Mouse (Mus musculus) kidney, adult 8-10 months (tissue): Measurements from ENCODE around the gene Pde4c.

Experiments used
- DNase-seq, 2 experiments: peaks; one replicate each; pipeline ENCODE4 v3.0.0; 2022

Pde4c gene

DNA sequence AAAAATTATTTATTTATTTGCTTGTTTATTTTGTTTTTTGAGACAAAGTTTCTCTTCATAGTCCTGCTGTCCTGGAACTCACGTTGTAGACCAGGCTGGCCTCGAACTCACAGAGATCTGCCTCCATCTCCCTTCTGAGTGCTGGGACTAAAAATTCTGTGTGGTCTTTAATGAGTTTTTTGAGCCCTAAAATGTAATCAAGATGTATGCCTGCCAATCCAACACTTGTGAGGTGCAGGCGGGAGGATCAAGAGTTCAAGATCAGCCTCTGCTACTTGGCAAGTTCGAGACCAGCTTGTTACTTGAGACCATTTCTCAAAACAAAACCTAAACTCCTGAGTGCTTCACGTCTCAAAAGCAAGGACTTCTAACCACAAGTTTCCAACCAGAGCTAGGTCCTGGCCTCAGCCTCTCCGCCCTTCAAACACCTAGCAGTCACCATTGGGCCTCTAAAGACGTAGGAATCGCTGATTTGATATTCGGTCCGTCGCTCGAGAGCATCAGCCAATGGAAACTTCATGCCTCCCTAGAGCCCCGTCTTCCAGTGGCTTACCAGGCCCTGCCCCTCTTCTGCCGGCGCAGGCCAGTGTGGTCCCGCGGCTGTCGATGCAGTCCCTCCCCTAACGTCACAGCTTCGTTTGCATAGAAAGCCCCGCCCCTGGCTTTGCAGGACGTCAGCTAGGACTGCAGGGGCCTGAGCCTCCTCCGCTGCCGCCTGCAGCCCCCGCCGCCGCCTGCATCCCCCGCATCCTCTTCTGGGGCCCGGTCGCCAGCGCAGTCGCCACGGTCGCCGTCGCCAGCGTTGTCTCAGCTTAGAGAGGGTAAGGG lies 30.7 kb downstream of the Pde4c start, which contains the start of gene Rab3a:
TSS of gene Rab3a (plus strand) at position 637 of the 828 bp plus-strand sequence.
- DNase-seq, result peak; percentile 97 to 99

DNA sequence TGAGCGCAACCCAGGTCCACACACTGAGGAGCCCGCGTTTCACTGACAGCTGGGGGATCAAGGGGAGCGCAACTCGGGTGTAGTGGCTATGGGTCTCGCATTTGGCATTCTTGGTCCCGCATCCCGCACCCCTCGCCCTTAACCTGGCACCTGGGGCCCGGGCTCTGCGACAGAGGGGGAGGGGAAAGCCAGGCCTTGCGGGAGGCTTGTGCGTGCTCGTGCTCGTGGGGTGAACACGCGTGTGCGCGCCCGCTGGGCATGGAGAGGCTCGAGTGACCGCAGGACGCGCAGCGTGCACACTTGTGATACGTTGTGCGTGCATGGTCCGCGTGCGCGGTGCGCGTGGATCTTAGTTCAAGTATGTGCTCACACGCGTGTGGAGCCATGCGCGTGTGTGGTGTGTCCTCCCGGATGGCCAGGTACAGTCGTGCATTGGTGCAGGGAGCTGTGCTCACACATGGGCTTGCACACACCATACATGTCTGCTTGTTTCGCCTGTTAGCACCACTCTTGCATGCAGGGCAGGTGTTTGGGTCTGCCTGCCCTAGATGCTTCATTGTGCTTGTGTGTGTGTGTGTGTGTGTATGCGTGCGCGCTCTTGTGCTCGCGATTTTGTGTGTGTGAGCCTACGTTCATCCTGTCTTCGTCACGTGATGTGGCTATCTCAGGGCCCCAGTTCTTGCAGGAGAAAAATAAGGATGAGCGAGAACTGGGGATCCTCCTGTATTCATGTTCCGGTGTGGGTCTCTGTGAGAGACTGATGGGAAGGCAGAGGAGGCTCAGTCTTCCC lies 31.5 kb downstream of the Pde4c start:
- peak in 1 of 2 experiments; percentile 51 for DNase-seq

DNA sequence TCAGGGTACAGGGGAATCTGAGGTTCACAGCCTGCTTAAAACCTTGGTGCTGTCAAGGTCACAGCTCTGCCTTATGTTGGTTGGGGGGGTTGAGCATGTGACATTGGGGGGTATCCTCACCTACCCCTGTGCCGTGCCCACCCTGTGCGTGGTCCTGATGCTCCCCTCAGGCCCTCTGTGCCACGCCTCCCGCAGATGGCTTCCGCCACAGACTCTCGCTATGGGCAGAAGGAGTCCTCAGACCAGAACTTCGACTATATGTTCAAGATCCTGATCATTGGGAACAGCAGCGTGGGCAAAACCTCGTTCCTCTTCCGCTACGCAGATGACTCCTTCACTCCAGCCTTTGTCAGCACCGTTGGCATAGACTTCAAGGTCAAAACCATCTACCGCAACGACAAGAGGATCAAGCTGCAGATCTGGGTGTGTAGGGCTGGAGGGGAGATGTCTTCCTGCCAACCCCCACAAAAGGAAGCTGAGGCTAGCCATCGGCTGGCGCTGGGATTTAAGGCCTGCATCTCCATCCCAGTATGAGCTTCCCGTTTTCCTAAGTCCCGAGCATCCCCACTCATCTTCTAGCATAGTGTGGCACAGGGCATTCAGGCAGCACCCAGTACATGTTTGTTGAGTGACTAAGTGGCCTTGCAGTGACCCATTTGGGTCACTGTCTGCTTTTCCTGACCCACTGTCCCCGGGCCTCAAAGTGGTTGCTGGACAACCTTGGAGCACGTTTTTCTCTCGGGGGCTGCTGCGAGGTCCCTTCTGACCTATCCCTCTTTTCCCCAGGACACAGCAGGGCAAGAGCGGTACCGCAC lies 32.3 kb downstream of the Pde4c start:
- DNase-seq, result peak in 1 of 2 experiments; percentile 13

DNA sequence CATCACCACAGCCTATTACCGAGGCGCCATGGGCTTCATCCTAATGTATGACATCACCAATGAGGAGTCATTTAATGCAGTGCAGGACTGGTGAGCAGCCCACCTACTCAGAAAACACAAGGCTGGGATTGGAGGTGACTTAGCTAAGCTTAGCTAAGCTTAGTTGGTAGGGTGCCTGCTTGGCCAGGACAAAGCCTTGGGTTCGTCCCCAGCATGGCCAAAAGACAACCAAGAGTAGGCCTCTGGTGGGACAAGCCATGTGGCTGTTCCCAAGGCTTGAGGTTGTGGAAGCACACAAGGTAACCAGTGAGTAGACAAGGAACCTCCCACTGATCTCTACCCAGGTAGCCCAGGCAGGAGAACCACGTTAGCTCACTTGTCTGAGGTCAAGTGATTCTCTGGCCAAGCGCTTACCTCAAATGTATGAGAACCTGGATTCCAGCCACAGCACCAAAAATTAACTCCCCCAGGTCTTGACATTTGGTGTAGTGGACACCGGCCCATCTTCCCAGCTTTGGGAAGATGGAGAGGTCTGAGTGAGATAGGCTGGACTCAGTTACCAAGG lies 33.0 kb downstream of the Pde4c start:
- DNase-seq, result peak in 1 of 2 experiments; percentile 3

DNA sequence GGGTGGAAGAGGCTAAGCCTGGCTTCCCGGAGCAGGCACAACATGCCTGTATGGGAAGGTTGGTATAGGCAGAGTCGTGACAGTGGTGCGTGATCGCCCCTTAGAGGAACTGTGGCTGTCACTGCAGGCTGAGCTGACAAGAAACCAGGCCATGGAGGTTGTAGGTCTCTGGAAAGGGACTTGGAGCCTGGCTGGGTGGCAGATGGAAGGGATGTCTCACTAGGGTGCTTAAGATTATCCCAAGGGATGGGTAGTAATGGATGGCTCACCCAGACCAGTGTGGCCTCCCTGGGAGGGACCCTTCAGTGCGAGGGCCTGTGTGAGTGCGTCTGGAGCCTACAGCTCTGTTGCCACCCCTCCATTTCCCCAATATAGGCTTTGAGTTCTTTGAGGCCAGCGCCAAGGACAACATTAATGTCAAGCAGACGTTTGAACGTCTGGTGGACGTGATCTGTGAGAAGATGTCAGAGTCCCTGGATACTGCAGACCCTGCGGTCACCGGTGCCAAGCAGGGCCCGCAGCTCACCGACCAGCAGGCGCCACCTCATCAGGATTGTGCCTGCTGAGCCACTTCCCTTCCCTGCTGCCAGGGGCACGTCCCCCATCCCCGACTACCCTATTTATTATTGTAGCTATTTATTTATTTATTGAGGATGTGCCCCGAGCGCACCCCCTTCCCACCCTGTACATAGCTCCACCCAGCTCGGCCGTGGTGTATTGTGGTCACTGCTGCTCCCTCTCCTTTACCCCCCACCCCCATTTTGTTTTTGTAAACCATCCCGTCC lies 34.2 kb downstream of the Pde4c start:
- DNase-seq, result peak in 1 of 2 experiments; percentile 19

DNA sequence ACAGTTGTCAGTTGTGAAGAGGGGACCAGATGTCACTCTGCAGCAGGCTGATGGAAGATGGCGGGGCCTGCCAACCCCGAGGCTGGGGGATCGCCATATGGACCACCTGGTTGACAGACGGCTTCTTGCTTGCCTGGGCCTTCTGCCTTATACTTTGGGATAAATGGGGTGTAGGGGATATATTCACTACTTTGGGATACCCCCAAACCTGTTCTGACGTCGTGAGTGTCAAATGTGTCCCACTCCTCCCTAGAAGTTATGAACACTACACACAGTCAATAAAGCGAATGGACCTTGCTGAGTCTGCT lies 34.7 kb downstream of the Pde4c start:
- DNase-seq, result no peak

DNA sequence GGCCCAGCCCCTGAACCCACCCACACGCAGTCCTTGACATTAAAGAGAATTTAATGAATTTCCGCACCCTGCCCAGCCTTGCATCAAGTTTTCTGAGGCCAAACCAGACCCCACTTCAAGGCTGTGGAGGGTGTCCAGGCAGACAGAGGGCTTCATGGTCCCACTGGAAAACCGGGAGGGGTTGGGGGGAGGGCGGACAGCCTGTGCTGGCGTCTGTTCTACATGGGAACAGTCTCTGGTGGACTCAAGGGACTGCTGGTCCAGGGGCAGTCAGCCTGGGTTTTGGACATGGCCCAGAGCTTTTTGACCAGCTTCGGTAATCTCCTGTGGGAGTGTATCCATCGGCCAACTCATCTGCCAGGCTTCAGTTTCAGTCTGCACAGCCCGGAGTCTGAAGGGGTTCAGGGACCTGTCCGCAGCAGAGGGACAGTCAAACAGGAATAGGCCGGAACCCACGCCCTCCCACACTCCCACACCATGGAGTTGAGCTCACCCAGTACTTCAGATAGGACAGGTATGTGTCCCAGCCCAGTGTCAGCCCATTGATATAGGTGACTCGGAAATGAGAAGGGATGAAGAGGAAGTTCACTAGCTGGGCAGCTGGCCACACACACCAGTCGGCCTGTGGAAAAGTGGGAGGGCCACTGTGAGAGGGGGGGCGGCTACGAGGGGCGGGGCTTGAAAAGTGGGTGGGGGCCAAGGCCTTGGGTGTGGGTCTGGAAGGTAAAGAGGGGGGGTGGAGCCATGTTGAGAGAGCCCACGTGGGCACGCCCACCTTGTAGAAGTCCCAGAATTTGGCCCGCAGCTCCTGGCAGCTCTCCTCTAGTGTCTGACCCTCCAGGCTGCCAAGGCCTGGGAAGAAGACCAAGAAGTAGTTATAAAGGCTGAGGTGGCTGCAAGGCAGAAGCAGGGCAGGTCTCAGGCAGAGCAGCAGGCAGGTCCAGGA lies 35.4 kb downstream of the Pde4c start:
- peak; percentile 23 to 37 for DNase-seq

DNA sequence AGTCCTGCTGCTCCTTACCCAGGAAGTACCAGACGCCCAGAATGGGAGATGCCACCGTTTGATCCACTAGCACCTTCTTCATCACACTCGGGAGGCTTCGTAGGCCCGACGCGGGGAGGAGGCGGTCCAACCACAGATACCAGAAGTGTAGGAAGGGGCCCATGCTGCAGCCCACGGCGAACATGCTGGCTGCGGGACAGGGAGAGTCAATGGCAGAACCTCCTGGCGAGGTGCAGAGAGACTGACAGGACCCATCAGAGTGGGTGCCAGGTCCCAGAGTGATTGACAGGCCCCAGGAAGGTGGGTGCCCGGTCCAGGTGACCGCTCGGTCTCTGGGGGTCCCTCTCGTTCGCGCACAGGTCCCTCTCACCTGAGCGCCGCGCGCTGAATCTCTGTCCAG lies 36.8 kb downstream of the Pde4c start:
- DNase-seq, result no peak

DNA sequence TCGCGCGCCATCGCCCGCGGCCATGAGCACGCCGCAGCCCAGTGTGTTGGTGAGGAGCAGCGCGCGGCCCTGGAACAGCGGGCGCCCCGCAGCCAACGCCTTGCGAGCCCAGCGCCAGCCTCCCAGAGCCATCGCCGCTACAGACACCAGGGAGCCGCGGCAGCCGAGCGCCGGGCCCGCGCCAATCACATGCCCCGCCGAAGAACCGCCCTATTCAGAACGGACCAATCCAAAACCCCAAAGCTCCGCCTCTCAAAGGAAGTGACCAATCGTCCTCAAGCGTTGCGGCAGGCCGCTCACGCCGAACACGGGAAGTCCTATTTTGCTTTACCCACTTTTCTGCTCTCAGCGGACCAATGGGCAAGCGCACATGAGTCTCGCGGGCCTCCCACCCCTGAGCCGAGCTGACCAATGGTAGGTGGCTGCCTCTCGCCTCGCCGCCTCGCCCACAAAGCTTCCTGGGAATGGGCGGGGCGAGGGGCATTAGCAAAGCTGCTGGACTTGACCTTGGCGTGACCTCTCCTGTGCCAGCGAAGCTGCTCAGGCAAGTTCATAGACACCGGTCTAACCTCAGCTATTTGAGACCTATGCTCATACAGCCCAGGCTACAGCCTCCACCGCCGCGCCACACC lies 37.4 kb downstream of the Pde4c start, which contains the start of gene Mpv17l2:
TSS of gene Mpv17l2 (minus strand) at position 172 of the 632 bp plus-strand sequence.
- peak; percentile 96 to 99 for DNase-seq

DNA sequence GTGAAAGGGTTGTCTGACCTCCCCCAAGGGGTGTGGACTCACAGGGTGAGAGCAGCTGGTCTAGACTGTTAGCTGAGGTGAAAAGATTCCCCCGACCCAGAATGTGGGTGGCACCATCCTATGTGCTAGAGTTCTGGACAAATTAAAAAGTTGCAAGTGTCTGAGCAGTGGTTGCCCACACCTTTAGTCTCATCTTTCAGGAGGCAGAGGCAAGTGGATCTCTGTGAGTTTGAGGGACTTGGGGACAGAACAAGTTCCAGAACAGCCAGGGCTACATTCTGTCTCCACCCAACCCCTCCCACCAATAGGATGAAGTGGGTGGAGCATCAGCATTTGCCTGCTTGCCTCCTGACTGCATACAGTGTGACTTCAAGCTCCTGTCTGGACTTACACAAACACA lies 38.6 kb downstream of the Pde4c start:
- no peak for DNase-seq

DNA sequence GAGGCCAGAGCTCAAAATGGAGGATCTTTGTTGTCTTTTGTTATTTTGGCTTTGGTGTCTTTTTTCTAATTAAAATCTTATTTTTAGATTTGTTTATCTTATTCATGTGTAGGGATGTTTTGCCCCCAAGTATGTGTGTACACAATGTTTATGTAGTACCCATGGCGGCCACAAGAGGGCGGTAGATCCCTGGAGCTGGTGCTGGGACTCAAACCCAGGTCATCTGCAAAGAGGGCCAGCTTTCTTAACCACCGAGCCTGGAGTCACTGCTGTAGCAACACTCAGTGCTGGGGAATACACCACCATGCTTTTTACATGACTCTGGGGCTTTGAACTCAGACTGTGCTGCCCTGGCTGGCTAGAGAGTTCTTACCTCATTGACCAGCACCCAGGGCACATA lies 39.8 kb downstream of the Pde4c start:
- peak in 1 of 2 experiments; percentile 75 for DNase-seq

DNA sequence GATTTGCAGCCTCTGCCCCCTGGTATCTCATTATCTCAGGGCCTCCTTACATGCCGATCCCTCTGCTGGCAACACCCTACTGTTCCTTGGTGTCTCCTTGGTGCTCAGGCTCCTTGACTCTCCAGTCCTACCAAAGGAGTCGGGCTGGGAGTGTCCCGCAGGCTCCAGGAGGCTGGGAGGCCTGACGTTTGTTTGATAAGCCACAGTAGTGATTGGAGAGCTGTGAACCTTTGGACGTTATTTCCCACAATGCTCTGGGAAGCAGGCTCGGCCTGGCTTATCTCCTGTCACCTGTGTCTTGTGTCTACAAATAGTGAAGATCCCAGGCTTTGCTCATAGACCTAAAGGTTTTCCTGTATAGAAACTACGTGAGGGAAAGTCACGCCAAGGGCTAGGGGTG lies 40.5 kb downstream of the Pde4c start:
- no peak for DNase-seq

DNA sequence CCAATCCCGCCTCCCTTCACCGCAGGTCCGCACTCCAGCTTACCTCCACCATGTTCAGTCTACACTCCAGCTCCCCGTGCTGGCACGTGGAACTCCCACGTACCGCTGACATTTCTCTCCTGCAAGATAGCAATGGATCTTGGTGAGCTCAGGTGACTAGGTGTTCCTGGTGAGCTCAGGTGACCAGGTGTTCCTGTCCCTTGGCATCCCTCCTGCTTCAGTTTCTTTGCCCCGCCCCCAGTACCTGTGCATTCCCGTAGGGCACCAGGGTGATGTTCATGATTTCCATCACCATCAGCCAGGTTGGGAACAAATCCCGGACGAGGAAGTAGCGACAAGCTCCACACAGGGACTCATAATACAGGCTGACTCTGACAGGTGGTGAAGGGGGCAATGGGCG lies 41.2 kb downstream of the Pde4c start:
- peak in 1 of 2 experiments; percentile 36 for DNase-seq

DNA sequence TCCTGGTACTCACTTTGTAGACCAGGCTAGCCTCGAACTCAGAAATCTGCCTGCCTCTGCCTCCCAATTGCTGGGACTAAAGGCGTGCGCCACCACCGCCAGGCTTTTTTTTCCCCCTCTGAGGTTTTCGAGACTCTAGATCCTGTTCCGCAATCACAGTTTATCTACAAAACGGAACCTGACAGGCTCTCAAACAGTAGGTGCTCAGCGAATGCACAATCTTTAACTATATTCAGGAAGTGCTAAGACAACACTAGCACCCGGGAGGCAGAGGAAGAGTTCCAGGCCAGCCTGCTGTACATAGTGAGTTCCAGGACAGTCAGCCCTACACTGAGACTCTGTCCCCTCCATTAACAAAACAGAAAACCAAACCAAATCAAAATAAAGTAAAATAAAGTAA lies 41.8 kb downstream of the Pde4c start:
- DNase-seq, result no peak

DNA sequence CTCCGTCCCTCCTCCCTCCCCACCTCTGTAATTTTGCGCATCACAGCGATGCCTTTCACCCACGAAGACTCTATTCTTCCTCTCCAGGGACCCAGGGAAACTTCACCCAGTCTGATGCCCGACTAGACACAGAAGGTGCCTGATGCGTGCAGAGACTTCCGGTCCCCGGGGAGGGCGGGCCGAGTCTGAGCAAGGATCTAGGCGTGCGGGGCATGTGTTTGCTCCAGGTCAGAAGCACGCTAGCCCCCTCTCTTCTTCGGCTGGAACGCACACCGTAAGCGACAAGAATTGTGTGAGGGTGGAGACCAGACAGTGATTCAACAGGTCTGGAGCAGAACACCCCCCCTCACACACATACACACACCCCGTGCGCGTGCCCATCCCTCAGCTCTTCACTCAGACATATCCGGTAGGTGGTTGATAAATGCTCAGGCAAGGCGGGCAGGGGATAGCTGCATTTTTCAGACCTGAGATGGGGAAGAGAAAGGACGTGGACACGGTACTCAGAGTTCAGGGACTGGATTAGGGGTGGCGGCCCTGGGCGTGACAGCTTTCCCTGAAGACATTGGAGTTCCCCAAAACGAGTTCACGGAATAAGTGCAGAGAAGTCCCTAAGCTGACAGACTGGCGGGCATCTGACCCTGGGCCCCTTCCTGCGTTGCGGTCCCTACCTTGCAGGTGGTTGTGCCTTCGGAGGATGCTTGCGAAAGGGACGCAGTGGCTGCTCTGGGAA lies 42.5 kb downstream of the Pde4c start:
- DNase-seq, result peak in 1 of 2 experiments; percentile 54

DNA sequence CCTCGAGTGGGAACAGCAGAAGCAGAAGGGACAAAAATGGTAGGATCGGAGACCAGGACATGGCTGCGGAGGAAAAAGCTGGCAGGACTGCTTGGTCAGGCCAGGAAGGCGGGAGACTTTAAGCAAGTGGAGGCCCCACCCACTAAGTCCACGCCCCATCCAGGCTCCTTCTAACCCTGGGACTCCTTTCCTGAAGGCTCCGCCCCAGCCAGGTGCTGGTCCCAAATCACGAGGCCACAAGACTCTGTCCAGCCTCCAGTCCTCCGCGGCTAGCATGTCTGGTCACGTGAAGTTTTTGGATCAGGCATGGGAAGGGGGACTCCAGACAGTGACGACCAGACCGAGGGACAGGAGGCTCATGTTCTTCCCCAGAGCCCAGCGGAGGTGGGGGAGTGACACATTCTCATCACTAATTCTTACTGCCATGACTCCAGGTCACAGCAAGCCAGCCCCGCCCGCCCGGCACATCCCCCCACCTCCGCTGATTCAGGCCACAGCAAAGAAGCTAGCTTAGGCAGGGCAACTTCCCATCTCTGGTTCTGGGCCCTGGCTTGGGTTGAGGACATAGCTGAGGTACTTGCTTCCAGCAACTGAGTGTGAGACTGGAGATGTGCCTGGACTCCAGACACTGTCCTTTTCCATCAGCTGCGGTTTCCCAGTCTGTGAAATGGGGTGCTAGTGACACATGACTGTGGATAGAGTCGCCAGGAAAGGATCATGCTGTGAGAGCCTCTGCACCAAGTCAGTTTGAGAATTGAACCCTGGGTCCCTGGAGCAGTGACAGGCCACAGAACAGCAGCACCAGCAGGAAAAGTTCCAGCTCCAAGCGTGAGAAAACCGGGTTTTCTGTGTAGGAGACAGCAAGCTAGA lies 43.3 kb downstream of the Pde4c start:
- peak; percentile 93 for DNase-seq

DNA sequence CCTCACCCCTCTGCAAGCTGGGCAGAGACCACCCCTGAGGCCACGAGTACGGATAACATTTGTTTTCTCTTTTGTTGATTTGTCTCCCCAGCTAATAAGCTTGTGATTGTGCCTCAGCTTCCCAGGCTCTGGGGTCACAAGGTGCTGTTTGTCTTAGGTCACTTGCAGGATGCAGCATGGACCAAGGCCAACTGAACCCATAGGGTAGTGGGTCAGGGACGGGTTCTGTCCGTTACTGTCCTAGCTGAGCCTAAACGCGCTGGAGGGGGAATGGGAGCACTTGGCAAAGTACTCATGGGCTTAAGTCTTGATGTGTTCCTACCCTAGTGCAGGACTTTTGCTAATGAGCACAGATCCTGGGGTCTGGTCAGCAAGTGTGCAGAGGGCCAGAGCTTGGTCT lies 44.0 kb downstream of the Pde4c start:
- no peak for DNase-seq

DNA sequence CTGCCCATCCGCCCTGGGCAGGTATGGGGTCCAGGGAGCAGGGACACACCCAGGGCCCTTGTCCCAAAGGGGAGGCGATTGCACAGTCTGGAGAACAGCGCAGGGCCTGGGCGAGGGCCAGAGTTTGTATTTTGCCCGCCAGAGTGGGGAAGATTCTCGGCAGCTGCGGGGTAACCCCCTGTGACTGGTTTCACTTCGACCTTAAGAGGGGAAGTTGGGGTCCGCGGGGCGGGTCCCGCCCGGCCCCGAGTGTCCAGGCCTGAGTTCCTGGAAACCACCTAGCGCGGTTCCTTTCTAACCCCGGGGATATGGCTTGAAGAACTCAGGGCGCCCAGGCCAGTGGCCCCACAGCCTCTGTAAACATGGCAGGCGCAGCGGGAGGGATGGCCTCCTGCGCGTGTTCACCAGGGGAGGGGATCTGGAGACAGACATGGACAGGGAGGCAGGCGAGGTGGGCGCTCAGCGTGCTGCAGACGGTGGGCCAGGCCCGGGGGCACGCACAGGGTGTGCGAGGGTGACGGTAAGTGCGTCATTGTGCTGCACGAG lies 44.8 kb downstream of the Pde4c start:
- peak in 1 of 2 experiments; percentile 34 for DNase-seq
